Mouse (Mus musculus): ENCODE measurements at regions not wholly inside any gene's neighbourhood (a gene's known extent, or its start where the extent isn't known, plus 50 kb on each side); places are given as distances from the start of the nearest gene placed in this dataset.

DNA sequence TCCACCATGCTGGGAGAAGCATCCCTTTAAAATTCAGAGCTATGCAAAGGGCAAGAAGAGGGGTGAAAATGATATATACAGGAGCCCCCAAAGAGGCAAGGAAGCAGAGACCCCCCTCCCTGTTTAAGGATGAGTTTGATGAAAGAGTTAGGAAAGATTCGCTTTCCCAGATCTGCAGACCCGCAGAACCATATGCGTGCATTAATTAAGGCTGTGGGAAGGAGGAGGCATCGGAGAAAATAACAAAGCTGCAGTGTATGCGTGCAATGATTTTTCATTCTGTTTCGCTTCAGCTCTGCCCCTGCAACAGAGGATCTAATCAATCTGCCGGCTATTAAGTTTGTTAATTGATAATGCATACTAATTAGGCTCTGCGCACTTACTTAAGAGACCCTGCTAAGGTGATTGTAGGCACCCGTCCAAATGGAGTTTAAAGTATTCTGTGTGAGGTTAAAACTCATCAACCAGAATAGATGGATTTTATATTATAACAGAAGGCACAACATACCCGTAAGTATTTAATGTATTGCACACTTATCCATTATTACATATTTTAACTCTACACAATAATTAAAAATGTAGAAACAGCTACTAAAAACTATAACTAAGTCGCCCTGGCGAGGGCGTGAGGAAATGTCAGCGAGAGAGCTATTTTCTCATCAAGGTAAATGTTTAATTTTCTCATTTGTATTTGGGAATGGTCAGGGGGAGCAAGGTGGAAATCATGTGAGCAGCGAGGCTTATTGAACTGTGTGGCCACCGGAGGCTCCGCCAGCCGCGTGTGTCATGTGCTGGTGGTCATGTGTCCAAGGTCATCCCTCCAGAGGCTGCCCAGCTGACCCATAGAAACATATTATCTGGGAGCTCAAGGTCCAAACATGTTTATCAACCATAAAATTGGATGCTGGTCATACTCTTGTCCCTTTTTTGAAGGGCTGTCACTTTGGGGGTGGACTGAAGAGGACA, 143.2 kb upstream of the Tbca start:
- no peak overlapping the region for H3K4me3 ChIP-seq (replicated peaks in 1 of 3; ENCODE audit: low read depth in 2 of 3, low read length in 2 of 3, poor library complexity in 1 of 3)
- in situ Hi-C loops (cut with MboI; ENCODE audit: low pct_ligation_motif_present, low pct_unique_long_range_greater_than_20kb, low sequenced_read_pairs): no loop called here
- dilution Hi-C loops (cut with MboI; ENCODE audit: extremely low pct_ligation_motif_present, extremely low pct_unique_long_range_greater_than_20kb, low sequenced_read_pairs): no loop called here
- H3K9ac ChIP-seq (ENCODE audit: insufficient read depth, low read depth): no peak overlapping the region
- peaks cover 0 to 3% of the 10 kb centered on the region in 2 experiments; a peak in 2 of 4 replicates for H3K4me1 ChIP-seq (ENCODE audit: control insufficient read depth in 1 of 2, insufficient read depth in 2 of 2)
- DNase-seq (ENCODE audit: extremely low read depth): no peak
- no peak overlapping the region for H3K27ac ChIP-seq (ENCODE audit: insufficient read depth, low read depth)
- no peaks in the 10 kb centered on the region for H3K9me3 ChIP-seq (replicated peaks; ENCODE audit: low read length)
- H3K27me3 ChIP-seq (replicated peaks): no peaks in the 10 kb centered on the region
- H3K4me2 ChIP-seq (ENCODE audit: insufficient read depth, low read depth, poor library complexity, severe bottlenecking): no peak overlapping the region
- no peaks in the 10 kb centered on the region for H3K36me3 ChIP-seq (replicated peaks in 1 of 2; ENCODE audit: control insufficient read depth in 1 of 2, insufficient read depth in 1 of 2, low read length in 1 of 2)
- no peaks in the 10 kb centered on the region for H3K79me2 ChIP-seq (replicated peaks; ENCODE audit: control insufficient read depth, extremely low read depth, insufficient read depth, poor library complexity, severe bottlenecking)
- TF ChIP-seq MAZ (IDR thresholded peaks at IDR 0.05; ENCODE audit: low read depth, low read length): no peak
- TF ChIP-seq BHLHE40 (IDR thresholded peaks at IDR 0.05; ENCODE audit: low read depth, low read length): no peak
- no peak for TF ChIP-seq RAD21 (IDR thresholded peaks at IDR 0.05; ENCODE audit: low read depth, low read length)
- no peak for TF ChIP-seq NRF1 (IDR thresholded peaks at IDR 0.05; ENCODE audit: low read depth, low read length)
- TF ChIP-seq TCF12 (IDR thresholded peaks at IDR 0.05; ENCODE audit: low read depth, low read length): no peak
- no peak for TF ChIP-seq RCOR1 (conservative IDR thresholded peaks at IDR 0.05; ENCODE audit: low read depth, low read length)
- no peak for TF ChIP-seq MEF2A (IDR thresholded peaks at IDR 0.05; ENCODE audit: borderline replicate concordance, low read depth, low read length)
- no peak for TF ChIP-seq CHD1 (IDR thresholded peaks at IDR 0.05; ENCODE audit: low read depth, low read length)
- TF ChIP-seq ETS1 (conservative IDR thresholded peaks at IDR 0.05; ENCODE audit: low read depth, low read length): no peak
- no peak for TF ChIP-seq HCFC1 (IDR thresholded peaks at IDR 0.05; ENCODE audit: low read depth, low read length)
- no peak for TF ChIP-seq KAT2A (IDR thresholded peaks at IDR 0.05; ENCODE audit: insufficient replicate concordance, low read length)
- no peak for TF ChIP-seq USF2 (conservative IDR thresholded peaks at IDR 0.05; ENCODE audit: low read depth, low read length)
- TF ChIP-seq IRF4 (IDR thresholded peaks at IDR 0.05; ENCODE audit: low read depth, low read length): no peak
- no peak for TF ChIP-seq ZC3H11A (IDR thresholded peaks at IDR 0.05; ENCODE audit: low read depth, low read length)
- no peak for TF ChIP-seq CTCF (conservative IDR thresholded peaks at IDR 0.05 in 1 of 2, IDR thresholded peaks at IDR 0.05 in 1 of 2; ENCODE audit: low read depth in 2 of 2, low read length in 2 of 2)
- no peak for TF ChIP-seq UBTF (IDR thresholded peaks at IDR 0.05; ENCODE audit: low read depth, low read length)
- TF ChIP-seq PAX5 (IDR thresholded peaks at IDR 0.05; ENCODE audit: low read length): no peak
- no peak for TF ChIP-seq MYC (IDR thresholded peaks at IDR 0.05; ENCODE audit: low read depth, low read length)

DNA sequence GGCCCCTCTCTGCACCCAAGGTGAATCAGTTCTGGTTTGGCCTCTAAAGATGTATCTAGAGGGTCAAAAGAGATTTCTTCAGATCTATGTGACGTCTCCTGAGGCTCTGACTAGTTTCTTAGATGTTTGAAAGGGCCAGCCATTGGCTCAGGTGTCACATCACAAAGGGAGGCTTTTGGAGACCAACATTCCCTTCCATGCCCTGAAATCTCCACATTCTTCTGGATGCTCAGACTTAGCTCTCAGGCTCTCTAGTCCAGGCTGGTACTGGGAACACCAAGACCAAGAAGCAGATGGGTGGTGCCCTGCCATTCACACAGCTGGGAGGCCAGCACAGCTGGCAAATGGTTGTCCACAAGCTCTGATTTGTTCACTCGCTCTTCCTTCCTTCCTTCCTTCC, 142.4 kb upstream of the Tbca start:
- dilution Hi-C loops (cut with MboI; ENCODE audit: extremely low pct_ligation_motif_present, extremely low pct_unique_long_range_greater_than_20kb, low sequenced_read_pairs) (no loop called here), in situ Hi-C loops (cut with MboI; ENCODE audit: low pct_ligation_motif_present, low pct_unique_long_range_greater_than_20kb, low sequenced_read_pairs) (no loop called here)
- no peak for TF ChIP-seq NELFE (IDR thresholded peaks at IDR 0.05; ENCODE audit: low read depth, low read length)
- TF ChIP-seq IRF4 (IDR thresholded peaks at IDR 0.05; ENCODE audit: low read depth, low read length): no peak
- TF ChIP-seq MAX (IDR thresholded peaks at IDR 0.05; ENCODE audit: low read length): no peak
- no peak for TF ChIP-seq ELF1 (IDR thresholded peaks at IDR 0.05; ENCODE audit: low read depth, low read length)
- TF ChIP-seq TBP (conservative IDR thresholded peaks at IDR 0.05; ENCODE audit: low read depth, low read length): no peak
- Histone ChIP-seq H3K36me3 (replicated peaks in 1 of 2; ENCODE audit: control insufficient read depth in 1 of 2, insufficient read depth in 1 of 2, low read length in 1 of 2) (no peaks in the 10 kb centered on the region), H3K4me3 (replicated peaks in 1 of 3; ENCODE audit: low read depth in 2 of 3, low read length in 2 of 3, poor library complexity in 1 of 3) (no peak overlapping the region), H3K4me2 (ENCODE audit: insufficient read depth, low read depth, poor library complexity, severe bottlenecking) (no peak overlapping the region), H3K4me1 (ENCODE audit: control insufficient read depth in 1 of 2, insufficient read depth in 2 of 2) (peaks cover 0 to 3% of the 10 kb centered on the region in 2 experiments; a peak in 2 of 4 replicates), H3K79me2 (replicated peaks; ENCODE audit: control insufficient read depth, extremely low read depth, insufficient read depth, poor library complexity, severe bottlenecking) (no peaks in the 10 kb centered on the region), H3K9me3 (replicated peaks; ENCODE audit: low read length) (no peaks in the 10 kb centered on the region), H3K27me3 (replicated peaks) (no peaks in the 10 kb centered on the region), H3K9ac (ENCODE audit: insufficient read depth, low read depth) (no peak overlapping the region), H3K27ac (ENCODE audit: insufficient read depth, low read depth) (no peak overlapping the region)
- no peak for DNase-seq (ENCODE audit: extremely low read depth)
